Mouse (Mus musculus): ENCODE results near the gene Ccm2.

DNA sequence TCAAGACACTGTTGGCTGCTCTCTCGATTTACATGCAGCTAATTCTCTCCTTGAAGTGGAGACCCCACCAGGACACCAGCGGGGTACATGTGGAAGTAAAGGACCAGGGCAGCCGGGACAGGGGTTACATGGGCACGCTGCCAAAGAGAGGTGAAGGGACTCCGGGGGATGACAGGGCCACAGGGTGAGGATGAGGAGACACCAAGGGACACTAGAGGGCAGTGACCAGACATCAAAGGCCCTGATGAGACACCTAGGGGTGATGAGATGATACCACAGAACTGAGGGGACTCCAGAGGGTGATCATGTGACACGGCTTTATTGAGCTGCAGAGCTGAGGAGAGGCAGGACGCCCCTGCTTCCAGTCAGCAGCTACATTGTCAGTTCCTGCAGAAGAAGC is 50.8 kb downstream of the Ccm2 start:
- TF ChIP-seq CTCF (IDR thresholded peaks at IDR 0.05; ENCODE audit: insufficient read depth, low read length) (no peak), POLR2A (IDR thresholded peaks at IDR 0.05; ENCODE audit: borderline replicate concordance, extremely low read depth, low read depth, low read length) (no peak)

Measured in lung, adult 2 months (tissue).